Mouse (Mus musculus) liver, postnatal 0 days (tissue): ENCODE data around the gene Sh3gl1. TPM values are rescaled to one million over a fixed set of nuclear protein-coding genes. Genes with fewer than 3 reads are reported as not detected.

Experiments
- ATAC-seq: fragments of 200-750 bp; cut with Nextera tagmentation; 2 replicates; pipeline ENCODE4 v1.8.0; 2017; ENCODE audit warnings: mild to moderate bottlenecking, moderate library complexity
- DNase-seq: peaks from one replicate; pipeline ENCODE4 v3.0.0-alpha.2; 2016
- H3K27ac ChIP-seq: fragments of 300-500 bp; sonication (generic); 2 replicates; pipeline ENCODE4 v1.5.1; 2014; ENCODE audit warnings: antibody characterized with exemption, moderate library complexity, mild to moderate bottlenecking, low read depth
- H3K27me3 ChIP-seq: fragments of 300-500 bp; sonication (generic); 2 replicates; pipeline ENCODE4 v1.6.1; 2014; ENCODE audit warnings: low read length, control low read depth, mixed read lengths; ENCODE audit not compliant: insufficient read depth
- H3K36me3 ChIP-seq: fragments of 300-500 bp; sonication (generic); replicated peaks from 2 replicates; pipeline ENCODE4 v1.6.1; 2014; ENCODE audit warnings: mild to moderate bottlenecking, control low read depth, low read length, moderate library complexity, mixed read lengths; ENCODE audit not compliant: insufficient read depth
- H3K4me1 ChIP-seq: fragments of 300-500 bp; sonication (generic); 2 replicates; pipeline ENCODE4 v1.6.1; 2014; ENCODE audit warnings: antibody characterized with exemption, mild to moderate bottlenecking, control low read depth; ENCODE audit not compliant: insufficient read depth
- H3K4me2 ChIP-seq: fragments of 300-500 bp; sonication (generic); 2 replicates; pipeline ENCODE4 v1.6.1; 2014; ENCODE audit warnings: low read depth, mild to moderate bottlenecking, low read length, moderate library complexity, mixed read lengths
- H3K4me3 ChIP-seq: fragments of 300-500 bp; sonication (generic); 2 replicates; pipeline ENCODE4 v1.5.1; 2014; ENCODE audit warnings: low read depth, low read length
- H3K9ac ChIP-seq: fragments of 300-500 bp; sonication (generic); replicated peaks from 2 replicates; pipeline ENCODE4 v1.6.1; 2014; ENCODE audit warnings: mild to moderate bottlenecking, moderate library complexity
- H3K9me3 ChIP-seq: fragments of 300-500 bp; sonication (generic); 2 replicates; pipeline ENCODE4 v1.6.1; 2016; ENCODE audit warnings: mild to moderate bottlenecking, control low read depth, low read length, mixed read lengths
- CTCF ChIP-seq: sonication (generic); IDR thresholded peaks from 2 replicates; pipeline ENCODE4 v1.5.1; 2016; ENCODE audit warnings: antibody characterized with exemption, low read depth
- EP300 ChIP-seq: IDR thresholded peaks from 2 replicates; pipeline ENCODE4 v1.6.1; 2016; ENCODE audit warnings: antibody characterized with exemption, low read depth, mild to moderate bottlenecking
- WGBS: fragments of 180-500 bp; shearing (Covaris S2); extraction: QIAGEN DNeasy Blood & Tissue Kit; methylation state at CpG from one replicate; pipeline ENCODE4 v1.1.7; 2014; ENCODE audit not compliant: insufficient replicate concordance; 5-methylcytosine and 5-hydroxymethylcytosine counted together
- polyA plus RNA-seq: library from polyadenylated mRNA; unstranded; fragments of >200 nt; fragmentation: Nextera tagmentation; extraction: Ambion mirVana; gene quantifications from 2 replicates; pipeline ENCODE4 v1.2.1, GENCODE M21; 2015

The Sh3gl1 gene
- polyA plus RNA-seq, 1 experiment from 2014 or later: 35.9 TPM

GRCm38 (mm10) chr17:55969560-55969959 lies 66.9 kb downstream of the Sh3gl1 start:
- H3K36me3 ChIP-seq: peaks cover 25% of the 10 kb centered on the region
- H3K4me1 ChIP-seq: peaks cover 8% of the 10 kb centered on the region
- H3K27ac ChIP-seq: no peak overlapping the region
- no peak overlapping the region for H3K4me3 ChIP-seq
- DNase-seq (no peak), ATAC-seq (no peak)
- TF ChIP-seq CTCF (no peak), EP300 (no peak)
- WGBS: 47% methylated on average over 14 of the region's 14 CpGs
- no peak overlapping the region for H3K4me2 ChIP-seq
- no peaks in the 10 kb centered on the region for H3K9me3 ChIP-seq
- no peak overlapping the region for H3K9ac ChIP-seq
- peaks cover 29% of the 10 kb centered on the region for H3K27me3 ChIP-seq

GRCm38 (mm10) chr17:55968210-55968609 lies 68.2 kb downstream of the Sh3gl1 start:
- DNase-seq (no peak), ATAC-seq (no peak)
- Histone ChIP-seq H3K4me3 (no peak overlapping the region), H3K27ac (no peak overlapping the region), H3K9ac (no peak overlapping the region), H3K27me3 (peaks cover 29% of the 10 kb centered on the region), H3K9me3 (no peaks in the 10 kb centered on the region), H3K4me1 (peaks cover 8% of the 10 kb centered on the region), H3K36me3 (peaks cover 28% of the 10 kb centered on the region), H3K4me2 (no peak overlapping the region)
- 59% methylated on average over 7 of the region's 7 CpGs for WGBS
- TF ChIP-seq EP300 (no peak), CTCF (no peak)

- H3K4me2 ChIP-seq: no peak overlapping the region
- no peak overlapping the region for H3K4me3 ChIP-seq
- no peaks in the 10 kb centered on the region for H3K9me3 ChIP-seq
- ATAC-seq (no peak), DNase-seq (no peak)
- WGBS: 78% methylated on average over 4 of the region's 4 CpGs
- H3K27ac ChIP-seq: no peak overlapping the region
- TF ChIP-seq CTCF: no peak
- TF ChIP-seq EP300: no peak
- H3K27me3 ChIP-seq: peaks cover 24% of the 10 kb centered on the region
- H3K36me3 ChIP-seq: peaks cover 28% of the 10 kb centered on the region
- no peak overlapping the region for H3K9ac ChIP-seq
- H3K4me1 ChIP-seq: peaks cover 8% of the 10 kb centered on the region
These were observed 69.2 kb downstream of the Sh3gl1 start for GRCm38 (mm10) chr17:55967186-55967585.

Other genes with a start within 250 kb of the Sh3gl1 start
- gene Zfp119a, start 157.7 kb downstream of the Sh3gl1 start, polyA plus RNA-seq: 3.0 and 4.5 TPM in 2 replicates
- gene Zfp959, start 144.5 kb downstream of the Sh3gl1 start, polyA plus RNA-seq: 4.9 and 5.5 TPM in 2 replicates
- gene Zfp119b, start 87.1 kb downstream of the Sh3gl1 start, polyA plus RNA-seq: 3.8 and 4.4 TPM in 2 replicates
- 10.0 and 10.5 TPM in 2 replicates for gene Ebi3, start 84.0 kb downstream of the Sh3gl1 start, polyA plus RNA-seq
- gene Yju2, start 77.5 kb downstream of the Sh3gl1 start, polyA plus RNA-seq: 6.3 and 7.1 TPM in 2 replicates
- gene Shd, start 66.2 kb downstream of the Sh3gl1 start, polyA plus RNA-seq: 0.26 and 0.34 TPM in 2 replicates
- not detected in 2 replicates for gene Fsd1, start 50.1 kb downstream of the Sh3gl1 start, polyA plus RNA-seq
- 14.3 and 16.8 TPM in 2 replicates for gene Stap2, start 31.1 kb downstream of the Sh3gl1 start, polyA plus RNA-seq
- 17.5 and 23.9 TPM in 2 replicates for gene Mpnd, start 30.9 kb downstream of the Sh3gl1 start, polyA plus RNA-seq
- gene Chaf1a, start 3.8 kb upstream of the Sh3gl1 start, polyA plus RNA-seq: 4.9 and 6.5 TPM in 2 replicates
- gene Ubxn6, start 38.4 kb upstream of the Sh3gl1 start, polyA plus RNA-seq: 19.1 and 20.5 TPM in 2 replicates
- gene Hdgfl2, start 43.0 kb upstream of the Sh3gl1 start, polyA plus RNA-seq: 24.8 and 27.7 TPM in 2 replicates
- gene Plin4, start 73.2 kb upstream of the Sh3gl1 start, polyA plus RNA-seq: 0.12 and 0.24 TPM in 2 replicates
- gene Plin5, start 81.0 kb upstream of the Sh3gl1 start, polyA plus RNA-seq: 57.3 and 58.4 TPM in 2 replicates
- 256 and 269 TPM in 2 replicates for gene Lrg1, start 85.4 kb upstream of the Sh3gl1 start, polyA plus RNA-seq
- gene Sema6b, start 103.7 kb upstream of the Sh3gl1 start, polyA plus RNA-seq: 0.56 and 0.62 TPM in 2 replicates
- 2.8 and 3.3 TPM in 2 replicates for gene Tnfaip8l1, start 125.8 kb upstream of the Sh3gl1 start, polyA plus RNA-seq
- 45.8 and 49.8 TPM in 2 replicates for gene Mydgf, start 147.3 kb upstream of the Sh3gl1 start, polyA plus RNA-seq
- 10.2 and 12.1 TPM in 2 replicates for gene Dpp9, start 182.3 kb upstream of the Sh3gl1 start, polyA plus RNA-seq
- 5.1 and 5.2 TPM in 2 replicates for gene Fem1a, start 220.2 kb upstream of the Sh3gl1 start, polyA plus RNA-seq
- gene Ticam1, start 240.2 kb upstream of the Sh3gl1 start, polyA plus RNA-seq: 2.6 and 3.1 TPM in 2 replicates